Mouse (Mus musculus) intestine, embryonic 14.5 days (tissue): Measurements from ENCODE around the gene Faap100. TPM values are rescaled to one million over a fixed set of nuclear protein-coding genes. Genes with fewer than 3 reads are reported as not detected.

Experiments used
- ATAC-seq: fragments of 200-750 bp; cut with Nextera tagmentation; replicated peaks from 2 replicates; pipeline ENCODE4 v1.8.0; 2017; ENCODE audit warnings: low read depth, moderate number of reproducible peaks, moderate TSS enrichment, moderate library complexity; ENCODE audit not compliant: low FRiP score, low TSS enrichment
- DNase-seq: peaks from one replicate; pipeline ENCODE4 v3.0.0-alpha.2; 2018; ENCODE audit warnings: low spot score
- H3K27ac ChIP-seq: fragments of 300-500 bp; sonication (generic); 2 replicates; pipeline ENCODE4 v1.5.1; 2014; ENCODE audit warnings: low read depth, mild to moderate bottlenecking, control low read depth
- H3K27me3 ChIP-seq: fragments of 300-500 bp; sonication (generic); replicated peaks from 2 replicates; pipeline ENCODE4 v1.6.1; 2014; ENCODE audit warnings: low read length, control low read depth; ENCODE audit not compliant: control insufficient read depth, insufficient read depth
- H3K36me3 ChIP-seq: fragments of 300-500 bp; sonication (generic); 2 replicates; pipeline ENCODE4 v1.6.1; 2014; ENCODE audit warnings: low read length, control low read depth; ENCODE audit not compliant: control insufficient read depth, insufficient read depth
- H3K4me1 ChIP-seq: fragments of 300-500 bp; sonication (generic); replicated peaks from 2 replicates; pipeline ENCODE4 v1.6.1; 2014; ENCODE audit warnings: low read length, control low read depth, mixed read lengths; ENCODE audit not compliant: control insufficient read depth, insufficient read depth
- H3K4me2 ChIP-seq: fragments of 300-500 bp; sonication (generic); 2 replicates; pipeline ENCODE4 v1.6.1; 2014; ENCODE audit warnings: low read length
- H3K4me3 ChIP-seq: fragments of 300-500 bp; sonication (generic); 2 replicates; pipeline ENCODE4 v1.5.1; 2014; ENCODE audit warnings: low read depth, low read length, control low read depth, mixed read lengths
- H3K9ac ChIP-seq: fragments of 300-500 bp; sonication (generic); 2 replicates; pipeline ENCODE4 v1.6.1; 2014; ENCODE audit warnings: mild to moderate bottlenecking, low read length
- H3K9me3 ChIP-seq: fragments of 300-500 bp; sonication (generic); 2 replicates; pipeline ENCODE4 v1.6.1; 2016; ENCODE audit warnings: low read length, control low read depth; ENCODE audit not compliant: control insufficient read depth
- WGBS: fragments of 180-500 bp; shearing (Covaris S2); extraction: QIAGEN DNeasy Blood & Tissue Kit; methylation state at CpG from one replicate; pipeline ENCODE4 v1.1.7; 2014; 5-methylcytosine and 5-hydroxymethylcytosine counted together
- microRNA-seq: library from miRNA; unstranded; fragments of <30 nt; microRNA quantifications from one replicate; pipeline ENCODE4, GENCODE M21; 2016
- polyA plus RNA-seq: library from polyadenylated mRNA; unstranded; fragments of >200 nt; fragmentation: Nextera tagmentation; extraction: Ambion mirVana; gene quantifications from 2 replicates; pipeline ENCODE4 v1.2.1, GENCODE M21; 2014

Faap100 gene
- polyA plus RNA-seq, 1 experiment from 2014 or later = 32.6 TPM

GRCm38 (mm10) chr11:120335431-120336021 lies 43.0 kb downstream of the Faap100 start:
- Histone ChIP-seq H3K4me1 (no peaks in the 10 kb centered on the region), H3K4me3 (no peak overlapping the region), H3K4me2 (no peak overlapping the region), H3K9me3 (no peaks in the 10 kb centered on the region; the same call in 1 of the 2 replicates), H3K9ac (no peak overlapping the region), H3K36me3 (no peaks in the 10 kb centered on the region), H3K27ac (no peak overlapping the region), H3K27me3 (no peaks in the 10 kb centered on the region)
- WGBS = 82% methylated on average over 6 of the region's 6 CpGs
- ATAC-seq (no peak), DNase-seq (no peak)

GRCm38 (mm10) chr11:120320156-120320555 lies 58.4 kb downstream of the Faap100 start:
- Histone ChIP-seq H3K4me3 (no peak overlapping the region), H3K9ac (no peak overlapping the region), H3K9me3 (no peaks in the 10 kb centered on the region), H3K4me2 (no peak overlapping the region), H3K27me3 (no peaks in the 10 kb centered on the region), H3K36me3 (no peaks in the 10 kb centered on the region), H3K4me1 (peaks cover 14% of the 10 kb centered on the region), H3K27ac (no peak overlapping the region)
- WGBS = 97% methylated on average over 10 of the region's 10 CpGs
- ATAC-seq (no peak), DNase-seq (peak; percentile 33)

- Histone ChIP-seq H3K4me3 (no peak overlapping the region), H3K9ac (no peak overlapping the region), H3K9me3 (no peaks in the 10 kb centered on the region), H3K36me3 (no peaks in the 10 kb centered on the region), H3K27ac (no peak overlapping the region), H3K27me3 (no peaks in the 10 kb centered on the region), H3K4me2 (no peak overlapping the region), H3K4me1 (peaks cover 17% of the 10 kb centered on the region)
- DNase-seq (peak; percentile 38), ATAC-seq (no peak)
- WGBS = 87% methylated on average over 5 of the region's 5 CpGs
Measured at GRCm38 (mm10) chr11:120319310-120319709, 59.3 kb downstream of the Faap100 start.

Small RNA genes lying within 50 kb of the gene (microRNA-seq; reads per million reads assigned to microRNA genes)
- gene Gm23419 (not detected), gene Mir6935 (3.2 reads per million, percentile 29 among the genes with 10 or more reads in this experiment)

Other genes starting within 250 kb of the Faap100 start
- 77.1 and 78.0 TPM in 2 replicates for gene Slc38a10, start 227.4 kb downstream of the Faap100 start, polyA plus RNA-seq
- 12.1 and 12.7 TPM in 2 replicates for gene Bahcc1, start 145.8 kb downstream of the Faap100 start, polyA plus RNA-seq
- 2,797 and 3,021 TPM in 2 replicates for gene Actg1, start 30.2 kb downstream of the Faap100 start, polyA plus RNA-seq
- 0.12 and 0.65 TPM in 2 replicates for gene Fscn2, start 17.2 kb downstream of the Faap100 start, polyA plus RNA-seq
- 34.5 and 37.4 TPM in 2 replicates for gene Nploc4, start 58.9 kb upstream of the Faap100 start, polyA plus RNA-seq
- gene Tspan10, start 63.9 kb upstream of the Faap100 start, polyA plus RNA-seq = not detected in 2 replicates
- not detected in 2 replicates for gene Pde6g, start 74.7 kb upstream of the Faap100 start, polyA plus RNA-seq
- 16.5 and 17.5 TPM in 2 replicates for gene Oxld1, start 79.3 kb upstream of the Faap100 start, polyA plus RNA-seq
- 30.5 and 31.2 TPM in 2 replicates for gene Ccdc137, start 79.4 kb upstream of the Faap100 start, polyA plus RNA-seq
- gene Arl16, start 88.8 kb upstream of the Faap100 start, polyA plus RNA-seq = 46.0 and 46.8 TPM in 2 replicates
- 218 and 226 TPM in 2 replicates for gene Mrpl12, start 105.8 kb upstream of the Faap100 start, polyA plus RNA-seq
- gene Slc25a10, start 113.1 kb upstream of the Faap100 start, polyA plus RNA-seq = 74.6 and 83.1 TPM in 2 replicates
- 0.42 and 0.50 TPM in 2 replicates for gene Gcgr, start 151.9 kb upstream of the Faap100 start, polyA plus RNA-seq
- 191 and 209 TPM in 2 replicates for gene Mcrip1, start 171.0 kb upstream of the Faap100 start, polyA plus RNA-seq
- gene Ppp1r27, start 172.4 kb upstream of the Faap100 start, polyA plus RNA-seq = 0.24 TPM in 1 of 2 replicates, not detected in the other
- 746 and 800 TPM in 2 replicates for gene P4hb, start 194.5 kb upstream of the Faap100 start, polyA plus RNA-seq
- gene Arhgdia, start 202.9 kb upstream of the Faap100 start, polyA plus RNA-seq = 627 and 633 TPM in 2 replicates
- gene Alyref, start 219.6 kb upstream of the Faap100 start, polyA plus RNA-seq = 387 and 448 TPM in 2 replicates
- 244 TPM in 2 replicates for gene Anapc11, start 219.7 kb upstream of the Faap100 start, polyA plus RNA-seq
- gene Npb, start 229.7 kb upstream of the Faap100 start, polyA plus RNA-seq = 3.5 and 4.4 TPM in 2 replicates
- gene Pcyt2, start 239.2 kb upstream of the Faap100 start, polyA plus RNA-seq = 157 and 179 TPM in 2 replicates
- gene Sirt7, start 246.5 kb upstream of the Faap100 start, polyA plus RNA-seq = 31.8 and 35.6 TPM in 2 replicates